Mouse (Mus musculus): ENCODE measurements around the gene Cers2. TPM values are rescaled to one million over a fixed set of nuclear protein-coding genes. Genes with fewer than 3 reads are reported as not detected.

Cers2 gene
- polyA plus RNA-seq, 1 experiment from 2014 or later: 109 TPM

DNA sequence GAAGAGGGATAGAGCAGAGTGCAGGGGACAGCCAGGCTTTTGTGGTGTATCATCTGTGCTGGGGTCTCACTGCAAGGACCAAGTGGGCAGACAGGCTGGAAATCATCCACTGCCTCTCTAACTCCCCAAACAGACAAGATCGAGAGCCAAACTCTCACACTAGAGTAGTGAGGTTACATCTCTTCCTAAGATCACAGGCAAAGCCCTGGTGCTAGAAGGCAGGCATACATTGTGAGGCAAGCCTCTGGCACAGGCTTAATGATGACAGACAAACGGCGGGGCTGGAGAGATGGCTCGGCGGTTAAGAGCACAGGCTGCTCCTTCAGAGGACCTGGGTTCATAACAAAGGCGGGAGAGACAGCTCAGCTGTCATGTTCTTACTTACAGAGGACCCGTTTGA, 1.1 kb upstream of the Cers2 start:
- Histone ChIP-seq H3K27ac (ENCODE audit: low read depth, low read length) (no peak overlapping the region), H3K4me1 (replicated peaks; ENCODE audit: control insufficient read depth, insufficient read depth, low read length) (peaks cover 9% of the 10 kb centered on the region; the same call in 1 of the 2 replicates), H3K9me3 (ENCODE audit: control insufficient read depth) (no peaks in the 10 kb centered on the region), H3K36me3 (ENCODE audit: control insufficient read depth, insufficient read depth) (no peaks in the 10 kb centered on the region), H3K4me3 (ENCODE audit: low read depth, low read length) (no peak overlapping the region), H3K9ac (ENCODE audit: low read depth, low read length) (no peak overlapping the region), H3K4me2 (replicated peaks; ENCODE audit: low read depth) (no peak overlapping the region), H3K27me3 (replicated peaks; ENCODE audit: control insufficient read depth, insufficient read depth, low read length) (no peaks in the 10 kb centered on the region)
- no peak for TF ChIP-seq CTCF (IDR thresholded peaks at IDR 0.05; ENCODE audit: low read depth)
- WGBS: 71% methylated on average over 7 of the region's 7 CpGs
- no peak for ATAC-seq

DNA sequence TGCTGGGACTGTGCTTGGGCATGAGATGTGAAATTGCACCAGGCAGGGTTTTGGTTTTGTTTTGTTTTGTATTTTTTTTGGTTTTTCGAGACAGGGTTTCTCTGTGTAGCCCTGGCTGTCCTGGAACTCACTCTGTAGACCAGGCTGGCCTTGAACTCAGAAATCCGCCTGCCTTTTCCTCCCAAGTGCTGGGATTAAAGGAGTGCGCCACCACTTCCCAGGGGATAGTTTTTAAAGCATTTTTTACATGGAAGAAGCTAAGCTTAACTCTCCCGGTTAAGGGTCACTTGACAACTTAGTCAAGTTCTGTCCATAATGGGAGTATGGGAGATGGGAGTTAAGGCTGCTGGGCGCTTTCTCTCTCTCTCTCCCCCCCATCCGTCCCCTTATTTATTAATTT, 516 bp upstream of the Cers2 start:
- WGBS: 80% methylated on average over 6 of the region's 6 CpGs

DNA sequence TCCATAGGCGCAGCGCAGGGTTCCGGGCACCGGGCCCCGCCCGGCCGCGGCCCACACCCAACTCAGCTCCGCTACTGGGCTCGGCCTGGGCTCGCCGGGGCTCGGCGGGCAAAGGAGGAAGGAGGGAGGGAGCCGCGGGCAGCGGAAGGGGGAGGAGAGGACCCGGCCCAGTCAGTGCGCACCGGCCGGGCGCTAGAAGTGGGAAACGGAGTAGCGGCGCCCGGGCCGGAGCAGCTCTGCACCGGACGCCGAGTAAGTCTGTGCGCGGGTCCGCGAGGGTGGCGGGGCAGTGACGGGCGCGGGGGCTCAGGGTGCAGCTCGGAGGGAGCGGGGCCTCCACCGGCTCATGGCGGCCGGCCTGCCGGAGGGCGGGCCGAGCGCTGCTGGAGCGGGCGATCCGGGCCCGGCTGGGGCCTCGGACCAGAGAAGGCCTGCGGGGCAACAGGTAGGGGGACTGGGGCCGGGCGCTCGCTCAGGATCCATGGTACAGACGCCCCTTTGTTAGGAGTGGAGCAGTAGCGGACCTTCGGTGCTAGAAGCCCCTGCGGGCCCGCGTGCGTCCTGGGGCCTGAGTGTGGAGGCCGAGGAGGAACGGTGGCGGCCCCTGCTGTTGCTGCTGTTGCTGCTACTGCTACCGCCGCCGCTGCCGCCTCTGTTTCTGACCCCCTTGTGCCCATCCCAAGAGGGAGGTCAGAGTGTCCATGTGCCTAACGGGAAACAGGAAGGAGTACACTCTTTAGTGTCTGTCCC, 678 bp downstream of the Cers2 start:
- under 1% methylated on average over 66 of the region's 71 CpGs for WGBS
- peaks cover 13% of the 10 kb centered on the region; the same call in 1 of the 2 replicates for H3K4me1 ChIP-seq (replicated peaks; ENCODE audit: control insufficient read depth, insufficient read depth, low read length)
- ATAC-seq: peak; percentile 88
- peak; percentile 73 for TF ChIP-seq CTCF (IDR thresholded peaks at IDR 0.05; ENCODE audit: low read depth)
- H3K9me3 ChIP-seq (ENCODE audit: control insufficient read depth): no peaks in the 10 kb centered on the region
- H3K36me3 ChIP-seq (ENCODE audit: control insufficient read depth, insufficient read depth): peaks cover 8% of the 10 kb centered on the region
- no peaks in the 10 kb centered on the region for H3K27me3 ChIP-seq (replicated peaks; ENCODE audit: control insufficient read depth, insufficient read depth, low read length)
- peak overlapping the region; percentile 85 for H3K9ac ChIP-seq (ENCODE audit: low read depth, low read length)
- H3K4me2 ChIP-seq (replicated peaks; ENCODE audit: low read depth): peak overlapping the region; percentile 82
- peak overlapping the region; percentile 87 for H3K4me3 ChIP-seq (ENCODE audit: low read depth, low read length)
- peak overlapping the region; percentile 87 for H3K27ac ChIP-seq (ENCODE audit: low read depth, low read length)

More for the DNA sequence above, 516 bp upstream of the Cers2 start:
- Histone ChIP-seq H3K4me1 (replicated peaks; ENCODE audit: control insufficient read depth, insufficient read depth, low read length) (peaks cover 13% of the 10 kb centered on the region; the same call in 1 of the 2 replicates), H3K36me3 (ENCODE audit: control insufficient read depth, insufficient read depth) (no peaks in the 10 kb centered on the region), H3K27me3 (replicated peaks; ENCODE audit: control insufficient read depth, insufficient read depth, low read length) (no peaks in the 10 kb centered on the region), H3K9ac (ENCODE audit: low read depth, low read length) (no peak overlapping the region), H3K9me3 (ENCODE audit: control insufficient read depth) (no peaks in the 10 kb centered on the region), H3K27ac (ENCODE audit: low read depth, low read length) (no peak overlapping the region), H3K4me3 (ENCODE audit: low read depth, low read length) (no peak overlapping the region), H3K4me2 (replicated peaks; ENCODE audit: low read depth) (peak overlapping the region; percentile 82)
- no peak for TF ChIP-seq CTCF (IDR thresholded peaks at IDR 0.05; ENCODE audit: low read depth)
- no peak for ATAC-seq

DNA sequence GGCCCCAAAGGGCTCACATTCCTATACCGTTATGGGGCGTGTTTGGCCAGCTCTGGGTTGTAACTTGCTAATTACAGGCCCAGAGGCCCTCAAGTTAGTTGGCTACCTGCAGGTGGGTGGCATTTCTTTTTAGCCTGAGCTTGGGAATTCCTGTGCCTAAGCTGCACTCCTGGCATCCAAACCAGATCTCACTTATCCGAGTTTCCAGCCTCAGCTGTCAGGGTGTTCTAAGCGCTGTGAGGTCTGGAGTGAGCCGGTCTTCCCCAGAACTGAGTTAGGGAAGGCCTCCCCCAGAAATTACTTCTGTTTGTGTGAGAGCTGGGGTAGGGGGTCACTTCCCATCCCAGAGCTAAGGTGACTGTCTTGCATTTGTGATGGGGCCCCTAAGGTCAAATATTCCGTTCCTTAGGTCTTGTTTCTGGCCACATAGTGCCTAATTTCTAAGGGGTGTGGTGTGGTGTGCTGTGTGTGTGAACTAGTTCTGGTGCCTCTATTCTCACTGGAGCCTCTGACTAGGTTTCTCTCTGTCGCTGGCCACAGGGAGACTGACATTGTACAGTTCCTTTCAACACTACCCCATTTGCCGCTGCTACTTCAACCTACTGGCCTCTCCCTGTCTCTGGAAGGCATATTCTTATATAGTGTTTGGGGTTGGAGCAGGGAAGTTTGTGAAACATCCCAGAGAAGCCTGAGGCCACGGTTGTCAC, 1.4 kb downstream of the Cers2 start:
- Histone ChIP-seq H3K4me3 (ENCODE audit: low read depth, low read length) (peak overlapping the region; percentile 87), H3K4me1 (replicated peaks; ENCODE audit: control insufficient read depth, insufficient read depth, low read length) (peaks cover 13% of the 10 kb centered on the region; the same call in 1 of the 2 replicates), H3K9ac (ENCODE audit: low read depth, low read length) (peak overlapping the region; percentile 85), H3K9me3 (ENCODE audit: control insufficient read depth) (no peaks in the 10 kb centered on the region), H3K4me2 (replicated peaks; ENCODE audit: low read depth) (peak overlapping the region; percentile 82), H3K27ac (ENCODE audit: low read depth, low read length) (peak overlapping the region; percentile 87), H3K27me3 (replicated peaks; ENCODE audit: control insufficient read depth, insufficient read depth, low read length) (no peaks in the 10 kb centered on the region), H3K36me3 (ENCODE audit: control insufficient read depth, insufficient read depth) (peaks cover 15% of the 10 kb centered on the region)
- peak; percentile 7; the same call in 1 of the 2 replicates for ATAC-seq
- WGBS: 12% methylated on average over 9 of the region's 9 CpGs
- no peak for TF ChIP-seq CTCF (IDR thresholded peaks at IDR 0.05; ENCODE audit: low read depth)

DNA sequence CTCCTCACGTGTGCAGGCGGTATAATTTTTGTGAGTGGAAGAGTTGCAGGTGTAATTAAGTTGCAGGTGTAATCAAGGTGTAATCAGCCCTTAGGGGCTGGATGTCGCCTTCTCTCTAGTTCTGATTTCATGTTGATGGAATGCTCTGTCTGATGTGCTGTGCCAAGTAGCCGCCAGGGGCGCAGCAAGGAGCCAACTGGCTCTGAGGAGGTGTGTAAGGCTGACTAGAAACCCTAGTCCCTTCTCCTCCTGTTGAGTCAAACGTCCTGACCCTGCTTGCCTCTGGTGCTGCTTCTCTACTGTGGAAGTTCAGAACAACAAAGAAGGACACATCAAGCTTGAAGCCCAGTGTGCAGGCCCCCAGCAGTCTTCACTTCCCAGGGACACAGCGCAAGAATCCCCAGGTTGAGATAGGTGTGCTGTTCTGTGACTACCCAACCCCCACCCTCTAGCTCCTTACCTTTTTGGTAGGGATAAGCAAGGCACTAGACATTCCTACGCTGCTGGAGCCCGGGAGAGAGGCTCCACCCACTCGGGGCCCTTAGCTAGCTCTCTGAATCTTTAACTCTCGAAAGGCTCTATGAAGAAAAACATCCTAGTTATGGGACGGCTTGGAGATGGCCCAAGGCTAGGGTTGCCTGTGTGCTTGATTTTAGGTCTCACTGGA, 3.0 kb downstream of the Cers2 start:
- 12% methylated on average over 12 of the region's 12 CpGs for WGBS
- H3K9ac ChIP-seq (ENCODE audit: low read depth, low read length): no peak overlapping the region
- H3K36me3 ChIP-seq (ENCODE audit: control insufficient read depth, insufficient read depth): peaks cover 30% of the 10 kb centered on the region
- TF ChIP-seq CTCF (IDR thresholded peaks at IDR 0.05; ENCODE audit: low read depth): peak; percentile 85
- no peak for ATAC-seq
- peak overlapping the region; percentile 54 for H3K4me2 ChIP-seq (replicated peaks; ENCODE audit: low read depth)
- H3K27me3 ChIP-seq (replicated peaks; ENCODE audit: control insufficient read depth, insufficient read depth, low read length): no peaks in the 10 kb centered on the region
- H3K9me3 ChIP-seq (ENCODE audit: control insufficient read depth): no peaks in the 10 kb centered on the region
- peaks cover 13% of the 10 kb centered on the region; the same call in 1 of the 2 replicates for H3K4me1 ChIP-seq (replicated peaks; ENCODE audit: control insufficient read depth, insufficient read depth, low read length)
- H3K27ac ChIP-seq (ENCODE audit: low read depth, low read length): peak overlapping the region; percentile 72
- 0 out of 2 replicates have a peak overlapping the region, but pooled peaks have one; percentile 1 for H3K4me3 ChIP-seq (ENCODE audit: low read depth, low read length)

DNA sequence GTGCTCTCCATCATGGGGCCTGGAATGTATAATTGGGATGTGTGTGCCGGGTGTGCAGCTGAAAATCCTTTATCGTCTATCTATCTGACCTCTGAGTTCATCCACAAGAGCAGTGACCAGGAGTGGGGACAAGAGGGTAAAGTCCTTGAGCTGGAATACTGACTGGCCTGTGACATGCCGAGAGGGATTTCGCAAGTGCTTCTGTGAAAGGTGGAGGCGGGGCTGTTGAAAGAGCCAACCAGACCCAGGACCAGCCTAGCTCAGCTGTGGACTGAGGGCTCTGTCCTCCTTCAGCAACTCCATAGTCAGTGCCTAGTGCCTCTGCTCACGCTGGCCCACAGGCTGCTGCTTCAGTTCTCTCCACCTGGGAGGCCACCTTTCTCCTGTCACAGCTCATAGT, 4.0 kb downstream of the Cers2 start:
- 18% methylated on average over 6 of the region's 6 CpGs for WGBS
- Histone ChIP-seq H3K9me3 (ENCODE audit: control insufficient read depth) (no peaks in the 10 kb centered on the region), H3K36me3 (ENCODE audit: control insufficient read depth, insufficient read depth) (peaks cover 39% of the 10 kb centered on the region), H3K27me3 (replicated peaks; ENCODE audit: control insufficient read depth, insufficient read depth, low read length) (no peaks in the 10 kb centered on the region), H3K4me1 (replicated peaks; ENCODE audit: control insufficient read depth, insufficient read depth, low read length) (peaks cover 13% of the 10 kb centered on the region; the same call in 1 of the 2 replicates), H3K9ac (ENCODE audit: low read depth, low read length) (no peak overlapping the region), H3K27ac (ENCODE audit: low read depth, low read length) (peak overlapping the region; percentile 62), H3K4me3 (ENCODE audit: low read depth, low read length) (no peak overlapping the region), H3K4me2 (replicated peaks; ENCODE audit: low read depth) (0 out of 2 replicates have a peak overlapping the region, but pooled peaks have one; percentile 17)
- no peak for TF ChIP-seq CTCF (IDR thresholded peaks at IDR 0.05; ENCODE audit: low read depth)
- ATAC-seq: peak; percentile 62

Data from intestine, postnatal 0 days (tissue).